Mouse (Mus musculus) heart, postnatal 25 days (tissue): ENCODE measurements around the gene Med19. TPM values are rescaled to one million over a fixed set of nuclear protein-coding genes. Genes with fewer than 3 reads are reported as not detected.
"Not testable (repeated sequence)": the region's sequence is repeated elsewhere in the genome, so short reads cannot be mapped to it uniquely, and the experiment has no call there.

ENCODE experiments used
- DNase-seq: peaks from one replicate; pipeline ENCODE4 v3.0.0; 2022; ENCODE audit warnings: low spot score
- intact Hi-C: fragments of 180-260 bp; cut with DNase I; formaldehyde crosslinking; loops from one replicate; pipeline ENCODE4 v1.15.1; 2025
- total RNA-seq, 2 experiments: library from RNA; stranded (reverse); gene quantifications; 2 replicates each; pipeline ENCODE4 v1.2.3; 2021

Gene Med19
- total RNA-seq, 2 experiments from 2014 or later, result 13.2 to 13.7 TPM

- intact Hi-C loops, result loop anchor here (2.0 to 5.0 kb wide), 3 partner anchors 43 to 201 kb away; no protein-coding TSS in a partner anchor
- DNase-seq, result no peak
These were observed 17.9 kb upstream of the Med19 start for GRCm38 (mm10) chr2:84660253-84660652.

GRCm38 (mm10) chr2:84662866-84663265, 15.3 kb upstream of the Med19 start:
- intact Hi-C loops, result loop anchor here (5.0 kb wide), 1 partner anchor 106 kb away; no protein-coding TSS in a partner anchor
- DNase-seq, result no peak

- intact Hi-C loops, result no loop called here
- DNase-seq, result no peak
These were observed 12.1 kb upstream of the Med19 start for GRCm38 (mm10) chr2:84666081-84666480.

- DNase-seq, result no peak
- intact Hi-C loops, result no loop called here
These were observed 8.2 kb upstream of the Med19 start for GRCm38 (mm10) chr2:84669828-84670568.

GRCm38 (mm10) chr2:84670569-84670933, 7.7 kb upstream of the Med19 start, which contains the start of gene Selenoh:
Gene Selenoh (minus strand): TSS chr2:84670770.
- DNase-seq, result peak; percentile 72
- intact Hi-C loops, result no loop called here

- DNase-seq, result not testable (repeated sequence)
These were observed 6.7 kb upstream of the Med19 start for GRCm38 (mm10) chr2:84671535-84671934.

GRCm38 (mm10) chr2:84677270-84677967, 783 bp upstream of the Med19 start:
- DNase-seq, result no peak
- intact Hi-C loops, result loop anchor here (5.0 kb wide), 1 partner anchor 35 kb away; no protein-coding TSS in a partner anchor

More at GRCm38 (mm10) chr2:84671535-84671934, 6.7 kb upstream of the Med19 start:
- intact Hi-C loops, result not testable (repeated sequence)

GRCm38 (mm10) chr2:84679016-84679415, 814 bp downstream of the Med19 start, which contains the start of gene Tmx2:
Gene Tmx2 (minus strand): TSS chr2:84679140.
- no peak for DNase-seq
- intact Hi-C loops, result loop anchor here (5.0 kb wide), 1 partner anchor 33 kb away; no protein-coding TSS in a partner anchor

GRCm38 (mm10) chr2:84682605-84683183, 4.5 kb downstream of the Med19 start:
- DNase-seq, result no peak
- intact Hi-C loops, result no loop called here

GRCm38 (mm10) chr2:84688080-84688844, 10.1 kb downstream of the Med19 start:
- DNase-seq, result no peak
- intact Hi-C loops, result no loop called here

- intact Hi-C loops, result no loop called here
These were observed 11.8 kb downstream of the Med19 start for GRCm38 (mm10) chr2:84690050-84690449.

GRCm38 (mm10) chr2:84695007-84695695, 16.9 kb downstream of the Med19 start:
- DNase-seq, result no peak
- intact Hi-C loops, result no loop called here

More at GRCm38 (mm10) chr2:84690050-84690449, 11.8 kb downstream of the Med19 start:
- DNase-seq, result no peak

GRCm38 (mm10) chr2:84703497-84703896, 25.3 kb downstream of the Med19 start:
- intact Hi-C loops, result no loop called here
- no peak for DNase-seq

GRCm38 (mm10) chr2:84704329-84704728, 26.1 kb downstream of the Med19 start:
- intact Hi-C loops, result no loop called here
- no peak for DNase-seq

GRCm38 (mm10) chr2:84705295-84705694, 27.1 kb downstream of the Med19 start:
- intact Hi-C loops, result no loop called here
- DNase-seq, result no peak

- intact Hi-C loops, result no loop called here
- no peak for DNase-seq
These were observed 29.3 kb downstream of the Med19 start for GRCm38 (mm10) chr2:84707523-84707922.

GRCm38 (mm10) chr2:84711898-84712297, 33.7 kb downstream of the Med19 start:
- DNase-seq, result no peak
- intact Hi-C loops, result loop anchor here (5.0 kb wide), 1 partner anchor 35 kb away; the partner anchor contains the start of genes Gm28635, Med19 and Tmx2

- DNase-seq, result no peak
These were observed 36.2 kb downstream of the Med19 start for GRCm38 (mm10) chr2:84714422-84714810.

More at GRCm38 (mm10) chr2:84714422-84714810, 36.2 kb downstream of the Med19 start:
- intact Hi-C loops, result loop anchor here (5.0 kb wide), 1 partner anchor 37 kb away; the partner anchor contains the start of genes Gm28635, Med19 and Tmx2
